Mouse (Mus musculus) heart, embryonic 12.5 days (tissue): ENCODE results near the gene Fbxo31. TPM values are rescaled to one million over a fixed set of nuclear protein-coding genes. Genes with fewer than 3 reads are reported as not detected.
"Not testable (repeated sequence)": the region's sequence is repeated elsewhere in the genome, so short reads cannot be mapped to it uniquely, and the experiment has no call there.

Experiments used
- ATAC-seq: fragments of 200-750 bp; cut with Nextera tagmentation; 2 replicates; pipeline ENCODE4 v1.8.0; 2017; ENCODE audit warnings: moderate TSS enrichment, moderate library complexity; ENCODE audit not compliant: insufficient number of reproducible peaks, low FRiP score
- H3K27ac ChIP-seq: fragments of 300-500 bp; sonication (generic); 2 replicates; pipeline ENCODE4 v1.5.1; 2016; ENCODE audit warnings: mild to moderate bottlenecking, moderate library complexity; ENCODE audit not compliant: poor library complexity, severe bottlenecking
- H3K27me3 ChIP-seq: fragments of 300-500 bp; sonication (generic); replicated peaks from 2 replicates; pipeline ENCODE4 v1.6.1; 2016; ENCODE audit warnings: mild to moderate bottlenecking, moderate library complexity
- H3K36me3 ChIP-seq: fragments of 300-500 bp; sonication (generic); 2 replicates; pipeline ENCODE4 v1.6.1; 2016; ENCODE audit warnings: mild to moderate bottlenecking, moderate library complexity
- H3K4me1 ChIP-seq: fragments of 300-500 bp; sonication (generic); replicated peaks from 2 replicates; pipeline ENCODE4 v1.6.1; 2016; ENCODE audit warnings: mild to moderate bottlenecking
- H3K4me2 ChIP-seq: fragments of 300-500 bp; sonication (generic); 2 replicates; pipeline ENCODE4 v1.6.1; 2016; ENCODE audit warnings: mild to moderate bottlenecking, moderate library complexity
- H3K4me3 ChIP-seq: fragments of 300-500 bp; sonication (generic); 2 replicates; pipeline ENCODE4 v1.5.1; 2016; ENCODE audit warnings: mild to moderate bottlenecking
- H3K9ac ChIP-seq: fragments of 300-500 bp; sonication (generic); 2 replicates; pipeline ENCODE4 v1.6.1; 2016; ENCODE audit warnings: mild to moderate bottlenecking, moderate library complexity
- H3K9me3 ChIP-seq: fragments of 300-500 bp; sonication (generic); replicated peaks from 2 replicates; pipeline ENCODE4 v1.6.1; 2016; ENCODE audit warnings: mild to moderate bottlenecking, moderate library complexity
- WGBS: fragments of 180-500 bp; shearing (Covaris S2); methylation state at CpG from one replicate; pipeline ENCODE4 v1.1.7; 2016; 5-methylcytosine and 5-hydroxymethylcytosine counted together
- polyA plus RNA-seq: library from polyadenylated mRNA; unstranded; fragments of >200 nt; fragmentation: Nextera tagmentation; extraction: Ambion mirVana; gene quantifications from 2 replicates; pipeline ENCODE4 v1.2.1, GENCODE M21; 2016

Fbxo31 gene
- polyA plus RNA-seq, 1 experiment from 2014 or later: 13.7 TPM

- H3K4me2 ChIP-seq: no peak overlapping the region
- H3K27ac ChIP-seq: no peak overlapping the region
- 91% methylated on average over 12 of the region's 12 CpGs for WGBS
Observed at GRCm38 (mm10) chr8:121602411-121602810, 23.8 kb upstream of the Fbxo31 start.

GRCm38 (mm10) chr8:121599842-121600241 is 21.2 kb upstream of the Fbxo31 start:
- 82% methylated on average over 14 of the region's 14 CpGs for WGBS
- Histone ChIP-seq H3K36me3 (peaks cover 83% of the 10 kb centered on the region), H3K4me1 (no peaks in the 10 kb centered on the region), H3K9ac (no peak overlapping the region), H3K9me3 (no peaks in the 10 kb centered on the region), H3K4me2 (no peak overlapping the region), H3K27me3 (no peaks in the 10 kb centered on the region), H3K4me3 (no peak overlapping the region), H3K27ac (no peak overlapping the region)
- no peak for ATAC-seq

More at GRCm38 (mm10) chr8:121602411-121602810, 23.8 kb upstream of the Fbxo31 start:
- Histone ChIP-seq H3K4me1 (no peaks in the 10 kb centered on the region), H3K4me3 (no peak overlapping the region), H3K36me3 (peaks cover 87% of the 10 kb centered on the region), H3K9me3 (no peaks in the 10 kb centered on the region), H3K9ac (no peak overlapping the region), H3K27me3 (no peaks in the 10 kb centered on the region)
- no peak for ATAC-seq

GRCm38 (mm10) chr8:121598892-121599291 is 20.3 kb upstream of the Fbxo31 start:
- Histone ChIP-seq H3K4me1 (no peaks in the 10 kb centered on the region), H3K4me3 (no peak overlapping the region), H3K27me3 (no peaks in the 10 kb centered on the region), H3K9ac (no peak overlapping the region), H3K9me3 (no peaks in the 10 kb centered on the region), H3K36me3 (peaks cover 83% of the 10 kb centered on the region), H3K27ac (no peak overlapping the region), H3K4me2 (no peak overlapping the region)
- ATAC-seq: peak; percentile 29; the same call in 1 of the 2 replicates
- 24% methylated on average over 7 of the region's 7 CpGs for WGBS

- Histone ChIP-seq H3K4me1 (no peaks in the 10 kb centered on the region), H3K36me3 (peaks cover 86% of the 10 kb centered on the region), H3K9ac (no peak overlapping the region), H3K4me3 (no peak overlapping the region), H3K4me2 (no peak overlapping the region), H3K27me3 (no peaks in the 10 kb centered on the region), H3K27ac (no peak overlapping the region), H3K9me3 (no peaks in the 10 kb centered on the region)
- WGBS: 81% methylated on average over 7 of the region's 7 CpGs
- no peak for ATAC-seq
Observed at GRCm38 (mm10) chr8:121598190-121598589, 19.6 kb upstream of the Fbxo31 start.

- ATAC-seq, H3K9ac ChIP-seq, H3K9me3 ChIP-seq, H3K4me2 ChIP-seq, H3K27ac ChIP-seq, H3K4me1 ChIP-seq, H3K27me3 ChIP-seq, H3K4me3 ChIP-seq: not testable (repeated sequence)
- H3K36me3 ChIP-seq: peaks cover 80% of the 10 kb centered on the region
- WGBS: 80% methylated on average over 2 of the region's 2 CpGs
Observed at GRCm38 (mm10) chr8:121597492-121597891, 18.9 kb upstream of the Fbxo31 start.

GRCm38 (mm10) chr8:121593983-121594382 is 15.4 kb upstream of the Fbxo31 start:
- Histone ChIP-seq H3K4me3 (no peak overlapping the region), H3K27me3 (no peaks in the 10 kb centered on the region), H3K9me3 (no peaks in the 10 kb centered on the region), H3K36me3 (peaks cover 47% of the 10 kb centered on the region), H3K9ac (no peak overlapping the region), H3K27ac (no peak overlapping the region), H3K4me1 (peaks cover 21% of the 10 kb centered on the region), H3K4me2 (no peak overlapping the region)
- 65% methylated on average over 9 of the region's 9 CpGs for WGBS
- no peak for ATAC-seq

GRCm38 (mm10) chr8:121593293-121593692 is 14.7 kb upstream of the Fbxo31 start:
- H3K27ac ChIP-seq: no peak overlapping the region
- H3K36me3 ChIP-seq: peaks cover 46% of the 10 kb centered on the region
- peaks cover 21% of the 10 kb centered on the region for H3K4me1 ChIP-seq
- 88% methylated on average over 5 of the region's 5 CpGs for WGBS
- no peaks in the 10 kb centered on the region for H3K27me3 ChIP-seq
- H3K9me3 ChIP-seq: no peaks in the 10 kb centered on the region
- H3K9ac ChIP-seq: no peak overlapping the region
- no peak overlapping the region for H3K4me2 ChIP-seq
- ATAC-seq: no peak
- H3K4me3 ChIP-seq: no peak overlapping the region

- 15% methylated on average over 20 of the region's 20 CpGs for WGBS
- peak overlapping the region; percentile 91 for H3K9ac ChIP-seq
- no peaks in the 10 kb centered on the region for H3K9me3 ChIP-seq
- H3K4me1 ChIP-seq: peaks cover 21% of the 10 kb centered on the region
- H3K27me3 ChIP-seq: no peaks in the 10 kb centered on the region
- ATAC-seq: 0 out of 2 replicates have a peak, but pooled peaks have one; percentile 20
- H3K4me3 ChIP-seq: peak overlapping the region; percentile 87
- H3K36me3 ChIP-seq: peaks cover 31% of the 10 kb centered on the region
- peak overlapping the region; percentile 97 for H3K4me2 ChIP-seq
- H3K27ac ChIP-seq: 0 out of 2 replicates have a peak overlapping the region, but pooled peaks have one; percentile 59
Observed at GRCm38 (mm10) chr8:121591178-121592066, 12.8 kb upstream of the Fbxo31 start.

GRCm38 (mm10) chr8:121590203-121591177 is 11.9 kb upstream of the Fbxo31 start, which contains the start of gene Map1lc3b:
Gene Map1lc3b, plus strand, starts transcription at chr8:121590361.
- ATAC-seq: peak; percentile 90
- H3K4me1 ChIP-seq: peaks cover 24% of the 10 kb centered on the region
- no peaks in the 10 kb centered on the region for H3K9me3 ChIP-seq
- H3K27ac ChIP-seq: peak within 1 kb of the TSS; percentile 59
- H3K4me3 ChIP-seq: peak within 1 kb of the TSS; percentile 87
- WGBS: under 1% methylated on average over 94 of the region's 94 CpGs
- H3K36me3 ChIP-seq: peaks cover 22% of the 10 kb centered on the region
- H3K27me3 ChIP-seq: no peaks in the 10 kb centered on the region
- peak within 1 kb of the TSS; percentile 91 for H3K9ac ChIP-seq
- peak within 1 kb of the TSS; percentile 97 for H3K4me2 ChIP-seq

- ATAC-seq: no peak
- peaks cover 11% of the 10 kb centered on the region for H3K36me3 ChIP-seq
- peak overlapping the region; percentile 97; the same call in 1 of the 2 replicates for H3K4me2 ChIP-seq
- no peaks in the 10 kb centered on the region for H3K9me3 ChIP-seq
- H3K9ac ChIP-seq: peak overlapping the region; percentile 45; the same call in 1 of the 2 replicates
- H3K4me3 ChIP-seq: no peak overlapping the region
- H3K27me3 ChIP-seq: no peaks in the 10 kb centered on the region
- peaks cover 24% of the 10 kb centered on the region for H3K4me1 ChIP-seq
- peak overlapping the region; percentile 32 for H3K27ac ChIP-seq
- WGBS: 15% methylated on average over 2 of the region's 2 CpGs
Observed at GRCm38 (mm10) chr8:121589205-121589726, 10.7 kb upstream of the Fbxo31 start.
